Mouse (Mus musculus): Measurements from ENCODE around the gene Spred2.

DNA sequence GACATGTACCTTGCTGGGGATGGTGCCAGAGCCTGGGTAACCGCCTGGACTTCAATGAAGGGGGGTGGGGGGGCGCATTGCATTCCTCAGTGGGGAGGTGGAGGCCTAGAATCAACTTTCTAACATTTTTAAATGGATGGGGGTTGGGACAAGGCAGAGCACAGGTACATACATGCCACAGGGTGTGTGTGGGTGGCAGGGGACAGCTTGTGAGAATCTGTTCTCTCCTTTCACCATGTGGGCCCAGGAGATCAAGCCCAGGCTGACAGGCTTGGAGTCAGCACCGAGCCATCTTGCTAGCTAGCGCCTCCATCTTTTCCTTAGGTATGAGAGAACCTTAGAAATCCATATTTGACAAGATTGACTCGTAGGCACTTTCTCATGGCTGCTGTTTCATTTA, 35.7 kb downstream of the Spred2 start:
- TF ChIP-seq CTCF (IDR thresholded peaks at IDR 0.05; ENCODE audit: borderline replicate concordance, control insufficient read depth, extremely low read depth, insufficient read depth, low read length, poor library complexity) (no peak), POLR2A (IDR thresholded peaks at IDR 0.05; ENCODE audit: control insufficient read depth, extremely low read depth, insufficient read depth, low read length, poor library complexity) (no peak)

Data from thymus, adult 2 months (tissue).